Mouse (Mus musculus) retina, embryonic 14.5 days (tissue): Measurements from ENCODE around the gene Rln1.
A peak's percentile ranks its signal among the peaks of the same experiment; 100 is the strongest.

ENCODE experiments used
- DNase-seq: peaks from one replicate; pipeline ENCODE4 v3.0.0-alpha.2; 2015; ENCODE audit warnings: low spot score

Rln1 gene

GRCm38 (mm10) chr19:29334068-29334745 is at the start of gene Rln1:
Gene Rln1 (minus strand): TSS chr19:29334670.
- peak; percentile 64 for DNase-seq

- DNase-seq, result no peak
These were observed 48.9 kb upstream of the Rln1 start for GRCm38 (mm10) chr19:29383368-29383767.

GRCm38 (mm10) chr19:29379839-29380603 is 45.6 kb upstream of the Rln1 start:
- DNase-seq, result no peak

- no peak for DNase-seq
These were observed 41.9 kb upstream of the Rln1 start for GRCm38 (mm10) chr19:29376382-29376781.

GRCm38 (mm10) chr19:29374947-29375346 is 40.5 kb upstream of the Rln1 start:
- no peak for DNase-seq

GRCm38 (mm10) chr19:29373438-29373837 is 39.0 kb upstream of the Rln1 start:
- no peak for DNase-seq

- no peak for DNase-seq
These were observed 38.2 kb upstream of the Rln1 start for GRCm38 (mm10) chr19:29372621-29373020.

GRCm38 (mm10) chr19:29372138-29372537 is 37.7 kb upstream of the Rln1 start:
- DNase-seq, result no peak

- DNase-seq, result no peak
These were observed 37.0 kb upstream of the Rln1 start for GRCm38 (mm10) chr19:29371284-29372081.

- no peak for DNase-seq
These were observed 36.2 kb upstream of the Rln1 start for GRCm38 (mm10) chr19:29370545-29371283.

- no peak for DNase-seq
These were observed 35.6 kb upstream of the Rln1 start for GRCm38 (mm10) chr19:29370112-29370511.

- no peak for DNase-seq
These were observed 34.3 kb upstream of the Rln1 start for GRCm38 (mm10) chr19:29368671-29369309.

GRCm38 (mm10) chr19:29368041-29368440 is 33.6 kb upstream of the Rln1 start:
- DNase-seq, result no peak

GRCm38 (mm10) chr19:29366969-29367622 is 32.6 kb upstream of the Rln1 start, which contains the start of the genes Plgrkt and Cd274:
Gene Plgrkt (minus strand): TSS chr19:29367390.
Gene Cd274 (plus strand): TSS chr19:29367455.
- DNase-seq, result peak; percentile 63

GRCm38 (mm10) chr19:29366226-29366968 is 31.9 kb upstream of the Rln1 start:
- DNase-seq, result no peak

GRCm38 (mm10) chr19:29365105-29365504 is 30.6 kb upstream of the Rln1 start:
- no peak for DNase-seq

- DNase-seq, result no peak
These were observed 29.6 kb upstream of the Rln1 start for GRCm38 (mm10) chr19:29364076-29364475.

GRCm38 (mm10) chr19:29363557-29363956 is 29.1 kb upstream of the Rln1 start:
- no peak for DNase-seq

- DNase-seq, result peak; percentile 12
These were observed 27.9 kb upstream of the Rln1 start for GRCm38 (mm10) chr19:29362173-29362930.
